28 mouse cellular contexts compared by ENCODE assay signal in the genomic region with DNA sequence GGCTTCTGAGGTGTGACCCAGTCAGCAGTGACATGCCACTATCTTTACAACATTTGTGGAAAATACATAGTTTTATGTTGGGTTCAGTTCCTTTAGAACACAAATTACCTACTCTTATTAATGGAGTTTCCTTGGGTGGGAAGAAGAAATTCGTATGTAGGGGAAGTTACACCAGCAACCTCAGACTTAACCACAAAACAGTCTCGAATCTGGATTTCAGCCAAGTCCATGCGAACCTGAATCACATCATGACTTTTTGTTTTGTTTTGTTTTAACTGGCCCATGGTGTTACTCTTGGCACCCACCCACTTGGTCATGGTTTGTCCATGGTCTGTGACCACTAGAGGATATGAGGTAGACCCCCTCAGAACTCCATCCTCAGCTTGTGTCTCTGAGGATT. TPM values are rescaled to one million over a fixed set of nuclear protein-coding genes. Genes with fewer than 3 reads are reported as not detected.
A peak's percentile ranks its signal among the peaks of the same experiment; 100 is the strongest.
DNase-seq lines count a peak whose midpoint lies in the region; ATAC-seq and TF ChIP-seq lines count a peak whose summit lies in the region.
"Had no signal": no experiment of that assay in that cellular context is flagged by ENCODE, and none has a peak within 500 bp of the region (broad histone marks: within the 10 kb centered on the region; RNA-seq: fewer than 3 reads in every experiment).

No protein-coding gene starts in this region.

- H3K36me3 ChIP-seq in forebrain, embryonic 13.5 days (ENCODE audit: poor library complexity, severe bottlenecking), result 0 out of 2 replicates have a peak, but pooled peaks cover 4% of the 10 kb centered on the region
- H3K36me3 ChIP-seq in liver, embryonic 12.5 days, result peaks cover 67% of the 10 kb centered on the region

- TF ChIP-seq CTCF in bone marrow macrophage, adult 2 months (IDR thresholded peaks at IDR 0.05; ENCODE audit: low read depth, low read length), result no peak

- TF ChIP-seq POLR2A in bone marrow macrophage, adult 2 months (IDR thresholded peaks at IDR 0.05; ENCODE audit: borderline replicate concordance, low read depth, low read length), result no peak

- no peaks in the 10 kb centered on the region for H3K27me3 ChIP-seq in forebrain, embryonic 13.5 days
- no peaks in the 10 kb centered on the region for H3K27me3 ChIP-seq in liver, embryonic 12.5 days (replicated peaks)
- H3K27me3 ChIP-seq: embryonic facial prominence, embryonic 12.5 days; heart, embryonic 15.5 days; limb, embryonic 13.5 days; lung, embryonic 15.5 days; midbrain, embryonic 12.5 days; neural tube, embryonic 12.5 days; stomach, embryonic 15.5 days had no signal

- peaks cover 7% of the 10 kb centered on the region for H3K4me1 ChIP-seq in bone marrow macrophage, adult 2 months (ENCODE audit: control insufficient read depth, insufficient read depth, low read length)
- no peaks in the 10 kb centered on the region for H3K4me1 ChIP-seq in forebrain, embryonic 13.5 days
- H3K4me1 ChIP-seq in liver, embryonic 12.5 days, result no peaks in the 10 kb centered on the region; the same call in 1 of the 2 replicates
- H3K4me1 ChIP-seq: embryonic facial prominence, embryonic 12.5 days; lung, embryonic 15.5 days; midbrain, embryonic 12.5 days; neural tube, embryonic 12.5 days; stomach, embryonic 15.5 days had no signal

- no peak overlapping the region for H3K4me2 ChIP-seq in forebrain, embryonic 13.5 days
- H3K4me2 ChIP-seq in liver, embryonic 12.5 days, result no peak overlapping the region
- H3K4me2 ChIP-seq: embryonic facial prominence, embryonic 12.5 days; heart, embryonic 15.5 days; hindbrain, embryonic 14.5 days; limb, embryonic 13.5 days; lung, embryonic 15.5 days; midbrain, embryonic 12.5 days; neural tube, embryonic 12.5 days; stomach, embryonic 15.5 days had no signal

- DNase-seq in CD4-positive, CD25-positive, alpha-beta regulatory T cell, adult 2 months (ENCODE audit: low read depth, low spot score), result peak; percentile 35
- DNase-seq in CD4-positive helper T cell, adult 2 months (ENCODE audit: low read depth, low spot score), result peak; percentile 51
- DNase-seq in embryo, embryonic 9.5 days (ENCODE audit: extremely low spot score), result no peak
- DNase-seq: adrenal gland, adult 2 months; cerebellum, adult 2 months; cerebellum, postnatal 36 days; gastrocnemius, adult 2 months; heart, postnatal 36 days; kidney, adult 9 months; kidney, postnatal 25 days; layer of hippocampus, postnatal 36 days had no signal

- H3K9ac ChIP-seq in forebrain, embryonic 13.5 days, result no peak overlapping the region
- no peak overlapping the region for H3K9ac ChIP-seq in liver, embryonic 12.5 days
- H3K9ac ChIP-seq: embryonic facial prominence, embryonic 12.5 days; heart, embryonic 15.5 days; hindbrain, embryonic 14.5 days; limb, embryonic 13.5 days; liver, embryonic 14.5 days; lung, embryonic 15.5 days; midbrain, embryonic 12.5 days; neural tube, embryonic 12.5 days; stomach, embryonic 15.5 days had no signal

- H3K4me3 ChIP-seq in bone marrow macrophage, adult 2 months (ENCODE audit: insufficient read depth, low read length), result peak overlapping the region; percentile 14; the same call in 1 of the 2 replicates
- H3K4me3 ChIP-seq in forebrain, embryonic 13.5 days, result no peak overlapping the region
- no peak overlapping the region for H3K4me3 ChIP-seq in liver, embryonic 12.5 days
- H3K4me3 ChIP-seq: embryonic facial prominence, embryonic 12.5 days; erythroblast, embryonic 14.5 days; gastrocnemius, adult 2 months; heart, embryonic 15.5 days; limb, embryonic 13.5 days; lung, embryonic 15.5 days; midbrain, embryonic 12.5 days; neural tube, embryonic 12.5 days; stomach, embryonic 15.5 days had no signal

- WGBS in forebrain, embryonic 13.5 days, result 89% methylated on average over 3 of the region's 3 CpGs
- 57% methylated on average over 3 of the region's 3 CpGs for WGBS in liver, embryonic 12.5 days (ENCODE audit: insufficient replicate concordance)

- no peak for ATAC-seq in CD4-positive, CD25-positive, alpha-beta regulatory T cell, adult 4 months
- peak; percentile 67 for ATAC-seq in megakaryocyte, adult 5-6 weeks (ENCODE audit: poor library complexity, severe bottlenecking)
- no peak for ATAC-seq in forebrain, embryonic 13.5 days
- no peak for ATAC-seq in liver, embryonic 12.5 days
- ATAC-seq: forebrain, embryonic 14.5 days; intestine, embryonic 16.5 days had no signal

- H3K27ac ChIP-seq in bone marrow macrophage, adult 2 months (ENCODE audit: insufficient read depth, low read depth, low read length), result no peak overlapping the region
- no peak overlapping the region for H3K27ac ChIP-seq in forebrain, embryonic 13.5 days
- H3K27ac ChIP-seq in liver, embryonic 12.5 days, result no peak overlapping the region
- H3K27ac ChIP-seq: embryonic facial prominence, embryonic 12.5 days; gastrocnemius, adult 2 months; heart, embryonic 15.5 days; hindbrain, embryonic 14.5 days; limb, embryonic 13.5 days; liver, embryonic 14.5 days; lung, embryonic 15.5 days; midbrain, embryonic 12.5 days; neural tube, embryonic 12.5 days; stomach, embryonic 15.5 days had no signal

- H3K9me3 ChIP-seq in forebrain, embryonic 13.5 days (replicated peaks), result no peaks in the 10 kb centered on the region
- no peaks in the 10 kb centered on the region for H3K9me3 ChIP-seq in liver, embryonic 12.5 days (replicated peaks)
- H3K9me3 ChIP-seq: embryonic facial prominence, embryonic 12.5 days; heart, embryonic 15.5 days; limb, embryonic 13.5 days; lung, embryonic 15.5 days; midbrain, embryonic 12.5 days; neural tube, embryonic 12.5 days; stomach, embryonic 15.5 days had no signal

RNA-seq across cellular contexts. Expression of a gene that starts 35.1 kb away (rescaled TPM):
- polyA plus RNA-seq in CD4-positive, CD25-positive, alpha-beta regulatory T cell, adult 4 months (2017; shearing (Covaris generic)), result 10 to 100 TPM; 10.8 to 12.0 TPM
- 2.1 and 2.9 TPM in 2 replicates for polyA plus RNA-seq in bone marrow macrophage, adult 2 months (2012; ENCODE audit: insufficient read depth, insufficient read length, missing spikeins)
- total RNA-seq in megakaryocyte, adult 5-6 weeks (2015), result 4.5 and 5.0 TPM in 2 replicates
- 2.3 and 3.7 TPM in 2 replicates for total RNA-seq in megakaryocyte, adult 5-6 weeks (2017)
- polyA plus RNA-seq in forebrain, embryonic 13.5 days (2015; fragmentation: Nextera tagmentation; extraction: Ambion mirVana), result 10.5 and 12.7 TPM in 2 replicates
- 15.7 and 16.5 TPM in 2 replicates for polyA plus RNA-seq in liver, embryonic 12.5 days (2016; fragmentation: Nextera tagmentation; extraction: Ambion mirVana)
